Mouse (Mus musculus) kidney, adult 8-10 months (tissue): ENCODE measurements at regions not wholly inside any gene's neighbourhood (a gene's known extent, or its start where the extent isn't known, plus 50 kb on each side); places are given as distances from the start of the nearest gene placed in this dataset.

ENCODE experiments used
- DNase-seq, 2 experiments: peaks; one replicate each; pipeline ENCODE4 v3.0.0; 2022

GRCm38 (mm10) chr14:67548750-67549149 is 1539.7 kb upstream of the Gulo start:
- peak in 1 of 2 experiments; percentile 3 for DNase-seq

GRCm38 (mm10) chr14:67545036-67545435 is 1536.0 kb upstream of the Gulo start:
- no peak for DNase-seq

GRCm38 (mm10) chr14:67541271-67541711 is 1532.3 kb upstream of the Gulo start:
- DNase-seq: no peak

GRCm38 (mm10) chr14:67538696-67539095 is 1529.7 kb upstream of the Gulo start:
- no peak for DNase-seq

- DNase-seq: no peak
These were observed 1528.0 kb upstream of the Gulo start for GRCm38 (mm10) chr14:67536787-67537659.

GRCm38 (mm10) chr14:67506729-67507395 is 1497.9 kb upstream of the Gulo start:
- no peak for DNase-seq

GRCm38 (mm10) chr14:67492086-67492485 is 1483.1 kb upstream of the Gulo start:
- no peak for DNase-seq

GRCm38 (mm10) chr14:67486676-67487075 is 1477.7 kb upstream of the Gulo start:
- peak in 1 of 2 experiments; percentile 23 for DNase-seq

GRCm38 (mm10) chr14:67485449-67485800 is 1476.4 kb upstream of the Gulo start:
- DNase-seq: no peak

GRCm38 (mm10) chr14:67484533-67485448 is 1475.8 kb upstream of the Gulo start:
- DNase-seq: no peak
